Mouse (Mus musculus): Measurements from ENCODE around the gene Muc20.

DNA sequence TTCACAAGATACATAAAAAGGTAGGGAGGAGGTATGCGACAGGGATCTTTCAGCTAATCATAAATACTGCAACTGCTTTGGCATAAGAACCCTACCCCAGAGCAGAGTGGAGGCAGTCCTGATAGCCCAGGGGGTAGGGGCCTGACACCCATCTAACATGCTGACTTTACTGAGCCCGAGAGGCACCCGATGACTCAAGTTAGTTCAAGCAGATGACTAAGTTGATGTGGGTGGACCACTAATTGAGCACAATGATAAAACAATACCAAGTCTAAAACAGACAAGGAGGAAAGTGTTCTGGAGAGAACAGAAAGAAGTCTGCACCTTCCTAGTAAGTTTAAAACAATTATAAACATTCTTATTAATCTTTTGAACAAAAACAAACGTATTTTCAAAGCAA lies 34.3 kb upstream of the Muc20 start:
- TF ChIP-seq POLR2A (IDR thresholded peaks at IDR 0.05; ENCODE audit: borderline replicate concordance, control insufficient read depth, low read depth, low read length) (no peak), CTCF (IDR thresholded peaks at IDR 0.05; ENCODE audit: control insufficient read depth, insufficient read depth, low read length) (no peak)

Data from bone marrow, adult 2 months (tissue).